Mouse (Mus musculus) heart, embryonic 11.5 days (tissue): ENCODE measurements at regions not wholly inside any gene's neighbourhood (a gene's known extent, or its start where the extent isn't known, plus 50 kb on each side); places are given as distances from the start of the nearest gene placed in this dataset.

Source experiments
- ATAC-seq: fragments of 200-750 bp; cut with Nextera tagmentation; replicated peaks from 2 replicates; pipeline ENCODE4 v1.8.0; 2017; ENCODE audit warnings: moderate library complexity; ENCODE audit not compliant: insufficient number of reproducible peaks, low FRiP score, low TSS enrichment
- H3K27ac ChIP-seq: fragments of 300-500 bp; sonication (generic); 2 replicates; pipeline ENCODE4 v1.5.1; 2014; ENCODE audit warnings: mild to moderate bottlenecking, low read depth, low read length
- H3K27me3 ChIP-seq: fragments of 300-500 bp; sonication (generic); 2 replicates; pipeline ENCODE4 v1.6.1; 2014; ENCODE audit warnings: mild to moderate bottlenecking, low read length, mixed read lengths; ENCODE audit not compliant: control insufficient read depth, insufficient read depth
- H3K36me3 ChIP-seq: fragments of 300-500 bp; sonication (generic); 2 replicates; pipeline ENCODE4 v1.6.1; 2014; ENCODE audit warnings: mild to moderate bottlenecking, low read length, moderate library complexity, mixed read lengths; ENCODE audit not compliant: control insufficient read depth, insufficient read depth
- H3K4me1 ChIP-seq: fragments of 300-500 bp; sonication (generic); 2 replicates; pipeline ENCODE4 v1.6.1; 2014; ENCODE audit warnings: low read length; ENCODE audit not compliant: control insufficient read depth, insufficient read depth
- H3K4me2 ChIP-seq: fragments of 300-500 bp; sonication (generic); 2 replicates; pipeline ENCODE4 v1.6.1; 2014; ENCODE audit warnings: mild to moderate bottlenecking, moderate library complexity
- H3K4me3 ChIP-seq: fragments of 300-500 bp; sonication (generic); 2 replicates; pipeline ENCODE4 v1.5.1; 2014; ENCODE audit warnings: low read depth, low read length
- H3K9ac ChIP-seq: fragments of 300-500 bp; sonication (generic); 2 replicates; pipeline ENCODE4 v1.6.1; 2014; ENCODE audit warnings: mild to moderate bottlenecking, low read depth, low read length, moderate library complexity
- H3K9me3 ChIP-seq: fragments of 300-500 bp; sonication (generic); replicated peaks from 2 replicates; pipeline ENCODE4 v1.6.1; 2016; ENCODE audit warnings: low read length; ENCODE audit not compliant: control insufficient read depth
- WGBS: fragments of 180-500 bp; shearing (Covaris S2); extraction: QIAGEN DNeasy Blood & Tissue Kit; methylation state at CpG from one replicate; pipeline ENCODE4 v1.1.7; 2014; ENCODE audit not compliant: insufficient replicate concordance; 5-methylcytosine and 5-hydroxymethylcytosine counted together

DNA sequence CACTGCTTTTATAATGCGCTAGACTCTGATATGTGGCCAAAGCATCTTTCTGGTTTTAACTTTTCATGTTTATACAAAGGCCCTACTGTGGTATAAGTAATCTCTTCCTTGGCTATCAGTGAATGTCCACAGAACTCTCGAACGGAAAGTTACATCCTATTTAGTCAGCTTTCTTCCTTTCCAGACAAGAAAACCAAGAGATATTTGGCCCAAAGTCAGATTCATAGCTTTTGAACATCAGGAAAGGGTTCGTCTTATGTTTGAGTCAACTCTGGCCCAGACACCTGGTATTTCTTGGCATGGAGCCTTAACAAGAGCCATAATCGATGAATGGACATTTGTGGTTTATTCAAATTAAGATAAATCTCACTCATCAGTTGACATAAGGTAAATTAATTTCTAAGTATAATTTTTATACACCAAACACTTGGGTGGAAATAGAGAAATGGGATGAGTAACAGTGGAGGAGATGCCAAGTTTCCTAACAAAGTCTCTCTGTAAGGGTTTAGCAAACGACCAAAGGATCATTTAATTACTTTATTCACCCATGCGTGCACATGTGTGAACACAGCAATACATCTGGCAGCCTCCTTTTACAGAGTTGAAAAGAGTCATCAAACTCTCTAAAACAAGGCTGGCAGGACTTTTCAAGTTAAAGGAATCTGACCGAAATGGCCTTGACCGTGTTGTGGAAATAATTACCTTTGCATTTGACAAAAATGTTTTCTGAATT, 287.2 kb upstream of the Rbms1 start:
- ATAC-seq, result no peak
- Histone ChIP-seq H3K4me2 (no peak overlapping the region), H3K27ac (no peak overlapping the region), H3K4me3 (no peak overlapping the region), H3K9me3 (no peaks in the 10 kb centered on the region), H3K9ac (no peak overlapping the region), H3K27me3 (no peaks in the 10 kb centered on the region), H3K36me3 (no peaks in the 10 kb centered on the region), H3K4me1 (0 out of 2 replicates have a peak, but pooled peaks cover 3% of the 10 kb centered on the region)
- WGBS, result 63% methylated on average over 9 of the region's 9 CpGs

DNA sequence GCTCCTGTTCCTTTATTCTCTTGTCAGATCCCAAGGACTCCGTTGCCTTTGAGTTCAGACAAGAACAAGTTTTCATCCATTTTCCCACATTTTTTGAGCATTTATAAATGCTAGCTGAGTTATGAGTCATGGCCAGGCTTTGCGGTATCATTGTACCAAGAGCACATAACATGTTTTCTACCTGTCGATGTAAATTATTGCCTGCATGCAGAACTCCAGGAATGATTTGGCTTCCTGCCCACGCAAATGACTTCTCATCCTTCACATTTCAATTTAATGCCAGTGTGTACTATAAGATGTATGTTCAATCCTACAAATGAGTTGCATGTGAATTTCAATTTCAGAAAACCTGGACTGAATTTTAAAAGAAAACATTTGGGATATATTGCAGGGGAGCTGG, 285.0 kb upstream of the Rbms1 start:
- Histone ChIP-seq H3K36me3 (no peaks in the 10 kb centered on the region), H3K4me3 (no peak overlapping the region), H3K27me3 (no peaks in the 10 kb centered on the region), H3K4me2 (no peak overlapping the region), H3K9me3 (no peaks in the 10 kb centered on the region), H3K27ac (no peak overlapping the region), H3K9ac (no peak overlapping the region), H3K4me1 (0 out of 2 replicates have a peak, but pooled peaks cover 3% of the 10 kb centered on the region)
- 84% methylated on average over 4 of the region's 4 CpGs for WGBS
- no peak for ATAC-seq

- no peak overlapping the region for H3K4me3 ChIP-seq
- H3K4me2 ChIP-seq, result no peak overlapping the region
- H3K27ac ChIP-seq, result no peak overlapping the region
- no peaks in the 10 kb centered on the region for H3K9me3 ChIP-seq
- H3K27me3 ChIP-seq, result no peaks in the 10 kb centered on the region
- ATAC-seq, result no peak
- 58% methylated on average over 2 of the region's 2 CpGs for WGBS
- 0 out of 2 replicates have a peak, but pooled peaks cover 3% of the 10 kb centered on the region for H3K4me1 ChIP-seq
- H3K9ac ChIP-seq, result no peak overlapping the region
- H3K36me3 ChIP-seq, result no peaks in the 10 kb centered on the region
Observed at GRCm38 (mm10) chr2:61247336-61247735, 284.3 kb upstream of the Rbms1 start.

GRCm38 (mm10) chr2:61246691-61247258, 283.8 kb upstream of the Rbms1 start:
- Histone ChIP-seq H3K36me3 (no peaks in the 10 kb centered on the region), H3K9ac (no peak overlapping the region), H3K4me3 (no peak overlapping the region), H3K27ac (no peak overlapping the region), H3K4me1 (0 out of 2 replicates have a peak, but pooled peaks cover 3% of the 10 kb centered on the region), H3K4me2 (no peak overlapping the region), H3K9me3 (no peaks in the 10 kb centered on the region), H3K27me3 (no peaks in the 10 kb centered on the region)
- 22% methylated on average over 3 of the region's 3 CpGs for WGBS
- ATAC-seq, result no peak

DNA sequence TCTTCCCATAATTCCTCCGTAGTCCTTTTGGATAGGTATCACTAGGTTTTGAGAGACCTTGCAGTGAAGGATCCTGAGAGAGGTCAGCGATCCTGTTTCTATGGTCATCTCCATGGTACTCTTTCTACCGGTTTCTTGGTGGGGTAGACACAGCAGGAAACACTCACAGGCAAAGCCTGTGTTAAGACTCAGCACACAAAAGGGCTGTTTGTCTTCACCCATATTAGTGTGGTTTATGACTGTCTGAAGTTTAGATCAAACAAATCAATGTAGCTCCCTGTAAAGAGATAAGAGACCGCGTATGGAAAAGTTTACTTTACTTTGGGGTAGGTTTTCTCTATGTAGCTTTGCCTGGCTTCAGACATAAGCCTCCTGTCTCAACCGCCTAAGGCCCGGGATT, 282.5 kb upstream of the Rbms1 start:
- no peak overlapping the region for H3K9ac ChIP-seq
- no peak overlapping the region for H3K4me3 ChIP-seq
- ATAC-seq, result no peak
- no peak overlapping the region for H3K4me2 ChIP-seq
- no peak overlapping the region for H3K27ac ChIP-seq
- H3K9me3 ChIP-seq, result no peaks in the 10 kb centered on the region
- 75% methylated on average over 7 of the region's 7 CpGs for WGBS
- H3K36me3 ChIP-seq, result no peaks in the 10 kb centered on the region
- 0 out of 2 replicates have a peak, but pooled peaks cover 3% of the 10 kb centered on the region for H3K4me1 ChIP-seq
- H3K27me3 ChIP-seq, result no peaks in the 10 kb centered on the region

GRCm38 (mm10) chr2:61221676-61222075, 258.7 kb upstream of the Rbms1 start:
- Histone ChIP-seq H3K27ac (no peak overlapping the region), H3K27me3 (no peaks in the 10 kb centered on the region), H3K36me3 (no peaks in the 10 kb centered on the region), H3K4me2 (no peak overlapping the region), H3K9ac (no peak overlapping the region), H3K9me3 (no peaks in the 10 kb centered on the region), H3K4me3 (no peak overlapping the region), H3K4me1 (no peaks in the 10 kb centered on the region)
- WGBS, result 72% methylated on average over 3 of the region's 3 CpGs
- ATAC-seq, result no peak

DNA sequence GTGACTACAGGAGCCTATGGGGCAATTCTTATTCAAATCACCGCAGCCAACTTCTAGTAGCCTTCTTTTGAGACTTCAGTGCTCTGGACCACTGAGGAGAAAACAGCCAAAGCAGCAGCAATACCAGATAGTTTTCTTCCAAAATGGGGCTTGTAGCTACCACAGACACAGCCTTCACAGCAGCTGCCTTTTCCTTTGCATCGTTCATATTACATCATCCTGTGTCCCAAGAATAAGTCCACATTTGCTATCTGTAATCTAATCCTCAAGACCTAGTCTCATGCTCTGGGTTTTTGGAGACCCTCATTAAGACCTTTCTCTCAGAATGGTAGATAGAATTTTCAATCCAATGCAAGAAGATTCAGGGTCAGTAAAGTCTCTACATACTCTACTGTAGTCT, 258.2 kb upstream of the Rbms1 start:
- H3K4me2 ChIP-seq, result no peak overlapping the region
- no peak overlapping the region for H3K27ac ChIP-seq
- no peaks in the 10 kb centered on the region for H3K4me1 ChIP-seq
- no peak for ATAC-seq
- H3K9me3 ChIP-seq, result no peaks in the 10 kb centered on the region
- H3K4me3 ChIP-seq, result no peak overlapping the region
- H3K36me3 ChIP-seq, result no peaks in the 10 kb centered on the region
- no peak overlapping the region for H3K9ac ChIP-seq
- no peaks in the 10 kb centered on the region for H3K27me3 ChIP-seq
- 81% methylated on average over 2 of the region's 2 CpGs for WGBS

- Histone ChIP-seq H3K27me3 (no peaks in the 10 kb centered on the region), H3K27ac (no peak overlapping the region), H3K36me3 (no peaks in the 10 kb centered on the region), H3K9ac (no peak overlapping the region), H3K4me1 (no peaks in the 10 kb centered on the region), H3K9me3 (no peaks in the 10 kb centered on the region), H3K4me2 (no peak overlapping the region), H3K4me3 (no peak overlapping the region)
- WGBS, result 83% methylated on average over 1 of the region's 1 CpGs
- no peak for ATAC-seq
Observed at GRCm38 (mm10) chr2:61213951-61214350, 251.0 kb upstream of the Rbms1 start.

DNA sequence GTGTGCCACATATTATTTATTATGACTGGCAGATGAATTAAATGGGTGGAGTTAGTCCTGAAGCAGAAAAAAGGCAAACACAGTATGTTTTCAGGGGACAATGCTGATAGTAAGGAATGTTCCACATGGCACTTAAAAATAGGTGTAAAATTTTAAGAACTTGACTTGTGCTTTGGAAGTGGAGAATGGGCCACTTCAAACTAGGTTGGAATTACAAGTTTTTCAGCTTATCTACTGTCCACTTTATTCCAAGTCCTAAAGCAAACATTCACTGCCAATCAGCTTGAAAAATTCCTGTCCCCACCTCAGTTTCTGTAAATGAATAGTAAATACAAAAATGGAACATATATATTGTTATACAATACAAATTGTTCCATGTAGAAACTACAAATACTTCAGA, 238.4 kb upstream of the Rbms1 start:
- Histone ChIP-seq H3K4me2 (no peak overlapping the region), H3K9ac (no peak overlapping the region), H3K36me3 (no peaks in the 10 kb centered on the region), H3K27ac (no peak overlapping the region), H3K9me3 (no peaks in the 10 kb centered on the region), H3K4me3 (no peak overlapping the region), H3K4me1 (no peaks in the 10 kb centered on the region), H3K27me3 (no peaks in the 10 kb centered on the region)
- no peak for ATAC-seq
